Mouse (Mus musculus): ENCODE measurements at regions not wholly inside any gene's neighbourhood (a gene's known extent, or its start where the extent isn't known, plus 50 kb on each side); places are given as distances from the start of the nearest gene placed in this dataset.

DNA sequence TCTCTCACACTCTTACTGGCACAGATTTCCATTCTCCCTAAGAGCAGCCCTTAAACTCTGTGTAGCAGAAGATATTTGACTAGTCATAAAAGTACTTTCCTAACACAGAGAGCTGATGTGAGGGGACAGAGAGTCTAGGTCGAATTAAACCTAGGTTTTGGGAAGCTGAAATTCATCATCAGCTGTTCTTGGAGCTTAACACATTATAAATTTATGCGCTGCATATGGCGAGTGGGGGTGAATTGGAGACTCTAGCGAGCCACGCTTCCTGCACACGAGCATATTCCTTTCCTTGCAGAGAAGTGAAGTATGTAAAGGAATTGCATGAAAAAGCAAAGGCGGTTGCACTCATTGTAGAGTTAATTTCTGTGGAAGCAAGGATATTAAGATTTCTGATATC lies 912.4 kb downstream of the Synb start:
- TF ChIP-seq CTCF (IDR thresholded peaks at IDR 0.05; ENCODE audit: borderline replicate concordance, insufficient read depth, low read depth, low read length) (no peak), POLR2A (IDR thresholded peaks at IDR 0.05; ENCODE audit: borderline replicate concordance, insufficient read depth, low read length) (no peak)
